Mouse (Mus musculus) heart, embryonic 14.5 days (tissue): ENCODE data around the gene Pik3r1. TPM values are rescaled to one million over a fixed set of nuclear protein-coding genes. Genes with fewer than 3 reads are reported as not detected.

Experiments
- ATAC-seq: fragments of 200-750 bp; cut with Nextera tagmentation; 2 replicates; pipeline ENCODE4 v1.8.0; 2017; ENCODE audit warnings: low read depth, moderate TSS enrichment; ENCODE audit not compliant: insufficient number of reproducible peaks, insufficient read depth, low FRiP score
- H3K27ac ChIP-seq, 2 experiments: fragments of 200-500 bp in 1 of 2; fragments of 300-500 bp in 1 of 2; sonication (generic) in 1 of 2; replicated peaks in 1 of 2; 2 replicates each; pipeline ENCODE4 v1.5.1; 2012 to 2014; ENCODE audit warnings: low read depth in 2 of 2, low read length in 2 of 2, control low read depth in 1 of 2, mild to moderate bottlenecking in 1 of 2, mixed read lengths in 1 of 2; ENCODE audit not compliant: control insufficient read depth in 1 of 2, insufficient read depth in 1 of 2
- H3K27me3 ChIP-seq: fragments of 300-500 bp; sonication (generic); 2 replicates; pipeline ENCODE4 v1.6.1; 2014; ENCODE audit warnings: mild to moderate bottlenecking, low read length, control low read depth; ENCODE audit not compliant: control insufficient read depth, insufficient read depth
- H3K36me3 ChIP-seq: fragments of 300-500 bp; sonication (generic); 2 replicates; pipeline ENCODE4 v1.6.1; 2014; ENCODE audit warnings: mild to moderate bottlenecking, control low read depth, low read length, mixed read lengths; ENCODE audit not compliant: control insufficient read depth, insufficient read depth
- H3K4me1 ChIP-seq, 2 experiments: fragments of 200-500 bp in 1 of 2; fragments of 300-500 bp in 1 of 2; sonication (generic) in 1 of 2; 2 replicates each; pipeline ENCODE4 v1.6.1; 2012 to 2014; ENCODE audit warnings: low read length in 2 of 2, control low read depth in 1 of 2, mixed read lengths in 1 of 2; ENCODE audit not compliant: control insufficient read depth in 2 of 2, insufficient read depth in 2 of 2
- H3K4me2 ChIP-seq: fragments of 300-500 bp; sonication (generic); 2 replicates; pipeline ENCODE4 v1.6.1; 2014; ENCODE audit warnings: mild to moderate bottlenecking, low read length
- H3K4me3 ChIP-seq, 2 experiments: fragments of 200-500 bp in 1 of 2; fragments of 300-500 bp in 1 of 2; sonication (generic) in 1 of 2; 2 replicates each; pipeline ENCODE4 v1.5.1; 2012 to 2014; ENCODE audit warnings: low read length in 2 of 2, mild to moderate bottlenecking in 2 of 2, control low read depth in 1 of 2, low read depth in 1 of 2, moderate library complexity in 1 of 2; ENCODE audit not compliant: control insufficient read depth in 1 of 2, insufficient read depth in 1 of 2
- H3K9ac ChIP-seq: fragments of 300-500 bp; sonication (generic); 2 replicates; pipeline ENCODE4 v1.6.1; 2014; ENCODE audit warnings: mild to moderate bottlenecking, low read length
- H3K9me3 ChIP-seq: fragments of 300-500 bp; sonication (generic); 2 replicates; pipeline ENCODE4 v1.6.1; 2016; ENCODE audit warnings: low read length, control low read depth; ENCODE audit not compliant: control insufficient read depth
- WGBS: fragments of 180-500 bp; shearing (Covaris S2); extraction: QIAGEN DNeasy Blood & Tissue Kit; methylation state at CpG from one replicate; pipeline ENCODE4 v1.1.7; 2014; 5-methylcytosine and 5-hydroxymethylcytosine counted together
- polyA plus RNA-seq: library from polyadenylated mRNA; unstranded; fragments of >200 nt; fragmentation: Nextera tagmentation; extraction: Ambion mirVana; gene quantifications from 2 replicates; pipeline ENCODE4 v1.2.1, GENCODE M21; 2014

Pik3r1 gene
- 23.2 and 26.2 TPM in 2 replicates for polyA plus RNA-seq

GRCm38 (mm10) chr13:101767809-101768629 is at the start of gene Pik3r1:
Gene Pik3r1 (minus strand): TSS chr13:101768217.
- Histone ChIP-seq H3K36me3 (no peaks in the 10 kb centered on the region), H3K9ac (peak within 1 kb of the TSS; percentile 97), H3K4me2 (peak within 1 kb of the TSS; percentile 92), H3K4me3 (peak within 1 kb of the TSS; percentile 78 to 99), H3K4me1 (peaks cover 14 to 36% of the 10 kb centered on the region in 2 experiments), H3K27me3 (no peaks in the 10 kb centered on the region), H3K27ac (peak within 1 kb of the TSS; percentile 90 to 95), H3K9me3 (no peaks in the 10 kb centered on the region)
- ATAC-seq: peak; percentile 96
- under 1% methylated on average over 62 of the region's 76 CpGs for WGBS

- H3K36me3 ChIP-seq: no peaks in the 10 kb centered on the region
- H3K4me3 ChIP-seq: no peak overlapping the region
- WGBS: 60% methylated on average over 10 of the region's 10 CpGs
- no peaks in the 10 kb centered on the region for H3K27me3 ChIP-seq
- H3K4me2 ChIP-seq: no peak overlapping the region
- ATAC-seq: no peak
- H3K9me3 ChIP-seq: no peaks in the 10 kb centered on the region
- no peaks in the 10 kb centered on the region for H3K4me1 ChIP-seq
- no peak overlapping the region for H3K27ac ChIP-seq
- H3K9ac ChIP-seq: no peak overlapping the region
Observed at GRCm38 (mm10) chr13:101813267-101813900, 45.4 kb upstream of the Pik3r1 start.

- Histone ChIP-seq H3K27ac (no peak overlapping the region), H3K9ac (no peak overlapping the region), H3K9me3 (no peaks in the 10 kb centered on the region), H3K4me1 (no peaks in the 10 kb centered on the region), H3K4me2 (no peak overlapping the region), H3K36me3 (no peaks in the 10 kb centered on the region), H3K4me3 (no peak overlapping the region), H3K27me3 (no peaks in the 10 kb centered on the region)
- 85% methylated on average over 5 of the region's 5 CpGs for WGBS
- ATAC-seq: no peak
Observed at GRCm38 (mm10) chr13:101812341-101812740, 44.3 kb upstream of the Pik3r1 start.

GRCm38 (mm10) chr13:101811882-101812281 is 43.9 kb upstream of the Pik3r1 start:
- no peak overlapping the region for H3K27ac ChIP-seq
- no peak overlapping the region for H3K4me3 ChIP-seq
- H3K27me3 ChIP-seq: no peaks in the 10 kb centered on the region
- ATAC-seq: no peak
- no peak overlapping the region for H3K4me2 ChIP-seq
- no peaks in the 10 kb centered on the region for H3K36me3 ChIP-seq
- no peak overlapping the region for H3K9ac ChIP-seq
- no peaks in the 10 kb centered on the region for H3K9me3 ChIP-seq
- 68% methylated on average over 9 of the region's 9 CpGs for WGBS
- no peaks in the 10 kb centered on the region for H3K4me1 ChIP-seq

GRCm38 (mm10) chr13:101810667-101811066 is 42.6 kb upstream of the Pik3r1 start:
- WGBS: 73% methylated on average over 7 of the region's 7 CpGs
- ATAC-seq: no peak
- Histone ChIP-seq H3K4me2 (no peak overlapping the region), H3K4me3 (no peak overlapping the region), H3K4me1 (no peaks in the 10 kb centered on the region), H3K27ac (no peak overlapping the region), H3K9me3 (no peaks in the 10 kb centered on the region), H3K27me3 (no peaks in the 10 kb centered on the region), H3K9ac (no peak overlapping the region), H3K36me3 (no peaks in the 10 kb centered on the region)

- ATAC-seq: no peak
- no peaks in the 10 kb centered on the region for H3K4me1 ChIP-seq
- WGBS: 85% methylated on average over 3 of the region's 3 CpGs
Observed at GRCm38 (mm10) chr13:101809796-101810195, 41.8 kb upstream of the Pik3r1 start.

GRCm38 (mm10) chr13:101805559-101806091 is 37.6 kb upstream of the Pik3r1 start:
- Histone ChIP-seq H3K4me2 (no peak overlapping the region), H3K9me3 (no peaks in the 10 kb centered on the region), H3K4me3 (no peak overlapping the region), H3K9ac (no peak overlapping the region), H3K27me3 (no peaks in the 10 kb centered on the region), H3K27ac (no peak overlapping the region), H3K36me3 (no peaks in the 10 kb centered on the region), H3K4me1 (peaks cover 0 to 3% of the 10 kb centered on the region in 2 experiments; a peak in 3 of 4 replicates)
- 29% methylated on average over 3 of the region's 3 CpGs for WGBS
- no peak for ATAC-seq

More at GRCm38 (mm10) chr13:101809796-101810195, 41.8 kb upstream of the Pik3r1 start:
- no peaks in the 10 kb centered on the region for H3K27me3 ChIP-seq
- no peak overlapping the region for H3K4me2 ChIP-seq
- no peaks in the 10 kb centered on the region for H3K36me3 ChIP-seq
- H3K9ac ChIP-seq: no peak overlapping the region
- H3K4me3 ChIP-seq: no peak overlapping the region
- H3K9me3 ChIP-seq: no peaks in the 10 kb centered on the region
- H3K27ac ChIP-seq: no peak overlapping the region
